Mouse (Mus musculus): ENCODE measurements around the gene Evi5l.
"Not testable (repeated sequence)": the region's sequence is repeated elsewhere in the genome, so short reads cannot be mapped to it uniquely, and the experiment has no call there.

The Evi5l gene

DNA sequence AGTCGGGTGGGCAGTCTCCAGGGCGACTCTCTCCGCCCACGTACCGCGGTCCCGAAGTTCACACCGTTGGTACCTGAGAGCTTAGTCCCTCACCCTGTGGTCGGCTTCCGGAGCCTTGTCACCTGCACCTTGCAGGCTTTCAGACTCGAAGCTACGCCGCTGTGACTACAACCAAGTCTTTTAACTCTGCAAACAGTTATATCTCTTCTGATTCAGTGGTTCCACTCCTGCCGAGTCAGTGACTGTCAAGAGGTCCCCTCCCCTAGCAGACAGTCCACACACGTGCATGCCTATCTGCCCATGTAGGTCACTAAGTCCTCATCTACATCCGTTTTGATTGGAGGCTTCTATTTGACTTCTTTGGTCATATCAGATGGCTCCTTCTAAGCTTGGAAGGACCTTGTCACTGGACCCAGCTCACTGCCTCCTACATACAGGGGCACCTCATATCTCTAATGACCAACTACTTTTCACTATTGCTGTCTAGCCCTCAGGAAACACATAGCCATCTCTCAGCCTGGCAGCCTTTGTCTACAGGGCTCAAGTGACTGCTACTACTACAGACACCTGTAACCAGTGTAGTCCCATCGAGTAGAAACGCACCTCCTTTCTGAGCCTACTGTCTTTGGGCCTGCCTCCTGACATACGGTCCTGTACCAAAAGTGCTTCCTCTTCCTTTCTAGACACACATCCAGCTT is 73.0 kb downstream of the Evi5l start:
- no peak for DNase-seq

DNA sequence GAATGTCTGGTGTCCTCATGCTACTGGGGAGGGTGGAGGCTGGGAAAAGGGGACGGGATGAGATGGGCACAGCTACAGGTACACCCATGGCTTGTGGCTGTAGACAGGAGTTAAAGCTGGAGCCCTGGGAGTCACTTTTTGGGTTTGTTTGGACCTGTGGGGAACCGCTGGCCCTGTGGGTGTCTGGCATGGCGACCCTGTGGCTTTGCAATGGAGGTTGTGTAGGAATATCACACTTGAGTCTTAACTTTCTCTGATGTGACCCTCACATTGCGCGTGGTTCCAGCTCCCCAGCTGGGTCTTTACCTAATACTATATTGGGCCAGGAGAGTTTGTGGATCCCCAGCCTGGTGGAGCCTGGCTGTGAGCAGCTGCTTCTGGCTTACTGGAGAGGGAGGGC is 78.7 kb downstream of the Evi5l start:
- DNase-seq = no peak

- no peak for DNase-seq
Observed at GRCm38 (mm10) chr8:4245737-4246136, 79.4 kb downstream of the Evi5l start.

DNA sequence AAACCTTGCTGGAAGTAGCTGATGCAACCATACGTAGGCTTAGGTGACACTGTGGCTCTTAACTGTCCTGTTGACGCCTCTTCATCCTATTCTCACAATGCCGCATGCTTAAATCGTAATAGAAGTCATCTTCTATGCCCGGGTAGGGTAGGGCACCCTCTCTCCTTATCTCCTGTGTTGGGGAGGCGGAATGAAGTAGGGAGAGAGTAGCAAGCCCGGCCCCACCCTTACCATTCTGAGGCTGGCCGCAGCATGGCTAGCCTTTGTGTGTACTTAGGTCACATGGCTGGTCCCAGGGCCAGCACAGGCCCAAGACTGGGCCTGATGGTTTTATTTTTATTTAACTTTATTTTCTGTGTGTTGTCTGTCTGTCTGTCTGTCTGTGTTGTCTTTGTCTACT is 80.9 kb downstream of the Evi5l start:
- no peak for DNase-seq

- DNase-seq = no peak
Observed at GRCm38 (mm10) chr8:4247951-4248540, 81.7 kb downstream of the Evi5l start, which contains the start of gene Tgfbr3l. Gene Tgfbr3l, plus strand, starts transcription at chr8:4248214.

DNA sequence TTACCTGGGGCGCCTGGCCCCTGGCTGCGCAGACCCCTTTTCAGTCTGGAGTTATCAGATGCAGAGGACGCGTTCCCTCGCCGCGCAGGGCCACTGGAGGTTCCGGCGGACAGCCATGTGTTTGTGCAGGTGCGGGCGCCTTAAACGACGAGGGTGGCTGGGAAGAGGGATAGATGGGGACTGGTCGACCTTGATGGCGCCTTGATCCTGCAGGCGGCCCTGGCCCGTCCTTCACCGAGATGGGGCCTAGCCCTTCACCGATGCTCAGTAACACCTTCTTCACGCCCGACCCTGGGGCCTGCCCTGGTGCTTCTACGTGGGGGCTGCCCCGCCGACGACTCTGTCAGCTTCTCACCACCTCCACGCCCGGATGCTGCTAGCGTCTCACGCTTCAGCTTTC is 82.8 kb downstream of the Evi5l start:
- peak in 1 of 2 experiments; percentile 30 for DNase-seq

DNA sequence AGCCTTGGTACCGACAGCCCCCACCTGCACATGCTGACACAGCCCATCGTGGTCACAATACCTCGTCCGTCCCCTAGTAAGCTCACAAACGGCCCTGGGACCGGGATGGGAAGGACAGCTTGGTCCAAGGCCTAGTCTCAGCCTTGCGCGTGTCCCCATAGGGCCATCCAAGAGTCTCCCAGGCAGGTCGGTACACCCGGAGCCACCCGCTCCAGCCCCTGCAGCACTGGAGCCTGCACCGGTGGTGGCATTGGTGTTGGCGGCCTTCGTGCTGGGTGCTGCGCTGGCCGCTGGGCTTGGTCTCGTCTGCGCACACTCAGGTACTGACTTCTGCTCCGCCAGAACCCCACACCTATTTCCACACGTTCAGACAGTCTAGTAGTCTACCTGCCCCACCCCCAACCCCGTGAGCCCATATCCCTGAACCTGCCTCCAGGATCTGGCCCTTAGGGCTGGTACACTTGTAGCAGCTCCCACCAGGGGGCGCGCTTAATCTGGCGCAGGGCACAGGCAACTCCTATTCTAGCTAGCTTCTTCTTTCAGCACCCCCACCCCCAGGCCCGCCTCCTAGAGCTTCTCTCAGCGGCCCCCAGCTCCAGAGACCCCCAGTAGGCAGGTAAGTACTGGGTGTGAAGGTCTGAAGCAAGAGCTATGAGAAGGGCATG is 84.1 kb downstream of the Evi5l start:
- peak; percentile 83 to 95 for DNase-seq

GRCm38 (mm10) chr8:4252116-4252760 is 85.9 kb downstream of the Evi5l start:
- no peak for DNase-seq

- DNase-seq = peak; percentile 97 to 99
Observed at GRCm38 (mm10) chr8:4252934-4253841, 86.8 kb downstream of the Evi5l start, which contains the start of gene Snapc2. Gene Snapc2, plus strand, starts transcription at chr8:4253080.

GRCm38 (mm10) chr8:4254001-4254400 is 87.6 kb downstream of the Evi5l start:
- DNase-seq = peak; percentile 86 to 89

DNA sequence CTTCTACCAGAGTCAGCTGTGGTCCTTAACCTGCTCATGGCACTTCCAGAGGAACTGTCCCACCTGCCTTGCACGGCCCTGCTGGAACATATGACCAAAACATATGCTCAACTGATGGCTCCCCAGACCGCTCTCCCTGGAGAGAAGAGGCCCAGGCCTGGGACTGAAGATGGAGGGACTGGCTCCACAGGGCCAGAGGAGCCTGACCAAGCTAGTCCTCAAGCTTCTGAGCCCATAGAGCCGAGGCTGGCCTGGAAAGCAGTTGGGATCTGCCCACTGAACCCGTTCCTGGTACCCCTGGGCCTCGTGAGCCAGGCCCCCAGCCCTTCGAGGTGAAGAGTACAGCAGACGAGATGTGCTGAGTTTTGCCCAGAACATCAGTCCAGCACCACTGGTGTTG is 89.1 kb downstream of the Evi5l start:
- not testable (repeated sequence) for DNase-seq

- no peak for DNase-seq
Observed at GRCm38 (mm10) chr8:4256911-4257310, 90.5 kb downstream of the Evi5l start.

DNA sequence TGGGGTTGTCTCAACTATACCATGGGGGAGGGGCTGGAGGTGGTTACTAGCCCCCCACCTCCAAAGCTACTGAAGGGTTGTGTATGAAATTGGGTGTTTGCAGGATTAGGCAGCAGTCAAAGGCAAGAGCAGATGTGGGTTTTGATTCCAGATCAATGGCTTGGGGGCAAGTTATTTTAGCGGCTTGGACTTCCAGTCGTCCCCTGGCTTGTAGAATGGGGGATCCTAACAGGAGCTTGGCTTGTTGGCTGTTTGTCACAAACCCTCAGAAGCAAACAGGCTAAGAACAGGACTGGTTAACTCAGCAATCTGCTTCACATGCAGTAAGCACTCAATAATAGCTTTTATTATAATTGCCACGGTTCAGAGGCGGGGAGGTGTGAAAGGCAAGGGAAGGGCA is 91.0 kb downstream of the Evi5l start:
- no peak for DNase-seq

GRCm38 (mm10) chr8:4258233-4258632 is 91.9 kb downstream of the Evi5l start:
- peak; percentile 50 to 81 for DNase-seq

GRCm38 (mm10) chr8:4258678-4259077 is 92.3 kb downstream of the Evi5l start:
- peak in 1 of 2 experiments; percentile 49 for DNase-seq

- DNase-seq = peak; percentile 97 to 99
Observed at GRCm38 (mm10) chr8:4259125-4259804, 92.9 kb downstream of the Evi5l start, which contains the start of gene Ctxn1. Gene Ctxn1, minus strand, starts transcription at chr8:4259274.

DNA sequence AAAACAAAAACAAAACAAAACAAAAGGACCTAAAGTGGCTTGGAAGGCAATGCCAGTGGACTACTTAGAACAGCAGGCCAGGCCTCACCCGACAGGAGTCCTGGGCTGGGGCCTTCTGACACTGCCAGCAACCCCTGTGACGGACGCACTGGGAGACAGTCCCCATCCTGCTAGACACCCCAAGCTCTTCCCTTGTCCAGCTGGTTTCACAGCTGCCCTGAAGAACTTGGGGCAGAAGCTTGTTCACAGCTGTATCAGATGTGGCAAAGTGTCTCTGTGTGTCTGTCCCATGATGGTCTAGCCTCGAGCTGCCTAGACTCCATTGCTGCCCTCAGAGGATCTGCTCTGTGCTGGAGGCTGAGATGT is 93.4 kb downstream of the Evi5l start:
- DNase-seq = no peak
